Mouse (Mus musculus) forebrain, embryonic 12.5 days (tissue): ENCODE data around the gene Lin7b. TPM values are rescaled to one million over a fixed set of nuclear protein-coding genes. Genes with fewer than 3 reads are reported as not detected.
A peak's percentile ranks its signal among the peaks of the same experiment; 100 is the strongest.

Experiments
- ATAC-seq: fragments of 200-750 bp; cut with Nextera tagmentation; 2 replicates; pipeline ENCODE4 v1.8.0; 2017; ENCODE audit warnings: moderate TSS enrichment; ENCODE audit not compliant: low FRiP score
- H3K27ac ChIP-seq: fragments of 300-500 bp; sonication (generic); 2 replicates; pipeline ENCODE4 v1.5.1; 2016; ENCODE audit warnings: mild to moderate bottlenecking
- H3K27me3 ChIP-seq: fragments of 300-500 bp; sonication (generic); 2 replicates; pipeline ENCODE4 v1.6.1; 2016; ENCODE audit warnings: mild to moderate bottlenecking
- H3K36me3 ChIP-seq: fragments of 300-500 bp; sonication (generic); replicated peaks from 2 replicates; pipeline ENCODE4 v1.6.1; 2016; ENCODE audit warnings: mild to moderate bottlenecking
- H3K4me1 ChIP-seq: fragments of 300-500 bp; sonication (generic); 2 replicates; pipeline ENCODE4 v1.6.1; 2016
- H3K4me2 ChIP-seq: fragments of 300-500 bp; sonication (generic); 2 replicates; pipeline ENCODE4 v1.6.1; 2016; ENCODE audit warnings: mild to moderate bottlenecking, moderate library complexity
- H3K4me3 ChIP-seq: fragments of 300-500 bp; sonication (generic); replicated peaks from 2 replicates; pipeline ENCODE4 v1.5.1; 2016; ENCODE audit warnings: mild to moderate bottlenecking
- H3K9ac ChIP-seq: fragments of 300-500 bp; sonication (generic); 2 replicates; pipeline ENCODE4 v1.6.1; 2016; ENCODE audit warnings: mild to moderate bottlenecking
- H3K9me3 ChIP-seq: fragments of 300-500 bp; sonication (generic); 2 replicates; pipeline ENCODE4 v1.6.1; 2016
- whole genome bisulfite sequencing: fragments of 180-500 bp; shearing (Covaris S2); methylation state at CpG from one replicate; pipeline ENCODE4 v1.1.7; 2016; 5-methylcytosine and 5-hydroxymethylcytosine counted together
- polyA plus RNA-seq: library from polyadenylated mRNA; unstranded; fragments of >200 nt; fragmentation: Nextera tagmentation; extraction: Ambion mirVana; gene quantifications from 2 replicates; pipeline ENCODE4 v1.2.1, GENCODE M21; 2016

Lin7b gene
- polyA plus RNA-seq, 1 experiment from 2014 or later = 3.1 TPM

DNA sequence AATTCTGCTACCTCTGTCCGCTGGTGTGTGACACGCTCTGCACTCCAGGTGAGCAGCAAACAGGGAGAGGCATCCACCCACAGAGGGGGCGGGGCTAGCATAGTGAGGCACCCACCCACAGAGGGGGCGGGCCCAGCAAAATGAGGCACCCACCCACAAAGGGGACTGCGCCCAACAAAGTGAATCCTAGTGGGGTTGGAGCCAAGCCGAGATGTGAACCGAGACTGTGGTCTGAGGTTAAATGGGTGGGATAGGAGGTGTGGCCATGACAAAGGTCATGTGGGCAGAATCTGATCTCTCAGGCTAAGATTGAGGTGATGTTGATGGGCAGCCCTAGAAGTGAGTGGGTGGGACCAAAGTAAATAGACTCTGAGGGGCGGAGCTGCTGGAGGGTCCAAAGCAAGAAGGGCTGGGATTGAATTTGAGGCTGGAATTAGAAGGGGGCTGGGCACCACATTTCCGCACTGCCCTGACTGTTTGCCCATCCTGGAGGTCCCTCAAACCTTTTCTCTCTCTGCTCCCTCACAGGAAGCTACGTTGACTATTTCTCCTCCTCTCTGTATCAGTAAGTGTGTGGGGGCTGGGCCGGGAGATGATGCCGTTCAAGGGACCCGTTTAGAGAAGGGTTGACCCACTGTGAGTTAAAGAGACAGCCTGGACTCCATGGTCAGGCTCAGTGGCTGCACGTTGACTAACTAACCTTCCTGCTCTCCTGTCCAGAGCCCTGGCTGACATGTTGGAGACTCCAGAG, 32.0 kb downstream of the Lin7b start:
- peaks cover 54% of the 10 kb centered on the region for H3K27me3 ChIP-seq
- peaks cover 56% of the 10 kb centered on the region for H3K4me1 ChIP-seq
- H3K9ac ChIP-seq = no peak overlapping the region

DNA sequence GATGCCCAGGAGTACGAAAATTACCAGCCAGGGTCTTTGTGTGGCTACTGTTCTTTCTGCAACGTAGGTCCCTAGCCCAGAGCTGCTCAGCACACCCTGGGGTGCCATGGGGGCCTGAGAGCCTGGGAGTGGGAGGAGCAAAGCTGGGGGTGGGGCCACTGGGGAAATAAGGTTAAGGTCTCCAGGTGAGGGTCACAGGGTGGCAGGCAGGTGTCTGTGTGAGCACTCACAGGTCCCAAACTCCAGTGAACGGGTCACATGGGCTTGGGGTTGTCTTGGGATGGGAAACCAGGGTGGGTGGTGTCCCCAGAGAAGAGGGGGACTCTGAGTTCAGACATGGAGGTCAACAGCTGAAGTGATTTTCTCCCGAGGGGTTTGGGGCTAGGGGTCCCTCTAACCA, 32.9 kb downstream of the Lin7b start:
- peaks cover 65% of the 10 kb centered on the region for H3K4me1 ChIP-seq
- peaks cover 52% of the 10 kb centered on the region for H3K27me3 ChIP-seq

More for the DNA sequence above, 32.0 kb downstream of the Lin7b start:
- Histone ChIP-seq H3K4me2 (peak overlapping the region; percentile 85), H3K4me3 (peak overlapping the region; percentile 50; the same call in 1 of the 2 replicates), H3K9me3 (no peaks in the 10 kb centered on the region), H3K36me3 (no peaks in the 10 kb centered on the region), H3K27ac (no peak overlapping the region)
- peak; percentile 8; the same call in 1 of the 2 replicates for ATAC-seq
- 3% methylated on average over 14 of the region's 14 CpGs for WGBS

GRCm38 (mm10) chr7:45336319-45336718, 34.1 kb downstream of the Lin7b start:
- H3K9ac ChIP-seq = no peak overlapping the region
- no peaks in the 10 kb centered on the region for H3K9me3 ChIP-seq
- H3K4me2 ChIP-seq = no peak overlapping the region
- no peak overlapping the region for H3K27ac ChIP-seq
- H3K36me3 ChIP-seq = no peaks in the 10 kb centered on the region
- ATAC-seq = no peak
- no peak overlapping the region for H3K4me3 ChIP-seq
- H3K4me1 ChIP-seq = peaks cover 62% of the 10 kb centered on the region
- whole genome bisulfite sequencing = 83% methylated on average over 4 of the region's 4 CpGs
- H3K27me3 ChIP-seq = peaks cover 49% of the 10 kb centered on the region

More for the DNA sequence above, 32.9 kb downstream of the Lin7b start:
- Histone ChIP-seq H3K9me3 (no peaks in the 10 kb centered on the region), H3K36me3 (no peaks in the 10 kb centered on the region), H3K27ac (no peak overlapping the region), H3K4me2 (no peak overlapping the region), H3K9ac (no peak overlapping the region), H3K4me3 (no peak overlapping the region)
- ATAC-seq = no peak
- WGBS = 14% methylated on average over 4 of the region's 4 CpGs

- H3K9me3 ChIP-seq = no peaks in the 10 kb centered on the region
- no peak within 1 kb of the TSS for H3K4me3 ChIP-seq
- H3K4me2 ChIP-seq = peak within 1 kb of the TSS; percentile 94
- H3K27ac ChIP-seq = no peak within 1 kb of the TSS
- 37% methylated on average over 5 of the region's 5 CpGs for WGBS
- H3K36me3 ChIP-seq = no peaks in the 10 kb centered on the region
- H3K9ac ChIP-seq = 0 out of 2 replicates have a peak within 1 kb of the TSS, but pooled peaks have one; percentile 73
- peaks cover 40% of the 10 kb centered on the region for H3K27me3 ChIP-seq
- no peak for ATAC-seq
- H3K4me1 ChIP-seq = peaks cover 50% of the 10 kb centered on the region
Measured at GRCm38 (mm10) chr7:45335056-45335455, 35.3 kb downstream of the Lin7b start, which contains the start of gene Hrc. Gene Hrc, plus strand, starts transcription at chr7:45335290.

- no peak for ATAC-seq
- Histone ChIP-seq H3K4me1 (peaks cover 45% of the 10 kb centered on the region), H3K4me2 (no peak overlapping the region), H3K27me3 (peaks cover 40% of the 10 kb centered on the region), H3K9me3 (no peaks in the 10 kb centered on the region), H3K27ac (no peak overlapping the region), H3K36me3 (no peaks in the 10 kb centered on the region), H3K4me3 (no peak overlapping the region), H3K9ac (0 out of 2 replicates have a peak overlapping the region, but pooled peaks have one; percentile 27)
- 33% methylated on average over 3 of the region's 3 CpGs for WGBS
Measured at GRCm38 (mm10) chr7:45334605-45335004, 35.8 kb downstream of the Lin7b start.

DNA sequence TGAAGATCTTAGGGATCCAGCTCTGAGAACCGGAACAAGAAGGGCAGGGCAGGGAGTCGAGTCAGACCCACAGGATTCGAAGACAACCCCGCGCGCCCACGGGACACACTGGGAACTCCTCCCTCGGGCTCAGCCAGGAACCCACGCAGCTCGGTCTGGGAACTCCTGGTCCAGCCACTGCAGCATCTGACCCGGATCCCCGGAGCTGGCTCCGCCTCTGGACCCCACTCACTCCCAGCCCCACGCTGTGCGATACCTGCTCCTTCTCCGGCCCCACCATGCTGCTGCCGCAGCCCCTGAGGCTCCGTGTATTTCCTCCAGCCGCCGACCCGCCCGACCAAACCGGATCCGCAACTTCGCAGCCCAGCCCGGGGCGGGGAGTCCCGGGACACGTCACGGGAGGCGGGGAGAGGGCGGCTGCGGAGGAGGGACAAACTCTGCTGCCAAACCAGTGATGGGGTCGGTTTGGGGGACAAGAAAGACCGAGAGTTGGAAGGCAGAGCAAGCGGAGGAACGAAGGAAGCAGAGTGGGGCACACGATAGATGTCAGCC, 36.9 kb downstream of the Lin7b start, which contains the start of gene Trpm4:
TSS of gene Trpm4 (minus strand) at position 350 of the 552 bp plus-strand sequence.
- Histone ChIP-seq H3K9me3 (no peaks in the 10 kb centered on the region), H3K27ac (no peak within 1 kb of the TSS), H3K27me3 (peaks cover 40% of the 10 kb centered on the region), H3K9ac (peak within 1 kb of the TSS; percentile 73), H3K36me3 (no peaks in the 10 kb centered on the region), H3K4me1 (peaks cover 35% of the 10 kb centered on the region), H3K4me3 (peak within 1 kb of the TSS; percentile 61), H3K4me2 (peak within 1 kb of the TSS; percentile 94)
- WGBS = 1% methylated on average over 38 of the region's 38 CpGs
- peak; percentile 54; the same call in 1 of the 2 replicates for ATAC-seq

DNA sequence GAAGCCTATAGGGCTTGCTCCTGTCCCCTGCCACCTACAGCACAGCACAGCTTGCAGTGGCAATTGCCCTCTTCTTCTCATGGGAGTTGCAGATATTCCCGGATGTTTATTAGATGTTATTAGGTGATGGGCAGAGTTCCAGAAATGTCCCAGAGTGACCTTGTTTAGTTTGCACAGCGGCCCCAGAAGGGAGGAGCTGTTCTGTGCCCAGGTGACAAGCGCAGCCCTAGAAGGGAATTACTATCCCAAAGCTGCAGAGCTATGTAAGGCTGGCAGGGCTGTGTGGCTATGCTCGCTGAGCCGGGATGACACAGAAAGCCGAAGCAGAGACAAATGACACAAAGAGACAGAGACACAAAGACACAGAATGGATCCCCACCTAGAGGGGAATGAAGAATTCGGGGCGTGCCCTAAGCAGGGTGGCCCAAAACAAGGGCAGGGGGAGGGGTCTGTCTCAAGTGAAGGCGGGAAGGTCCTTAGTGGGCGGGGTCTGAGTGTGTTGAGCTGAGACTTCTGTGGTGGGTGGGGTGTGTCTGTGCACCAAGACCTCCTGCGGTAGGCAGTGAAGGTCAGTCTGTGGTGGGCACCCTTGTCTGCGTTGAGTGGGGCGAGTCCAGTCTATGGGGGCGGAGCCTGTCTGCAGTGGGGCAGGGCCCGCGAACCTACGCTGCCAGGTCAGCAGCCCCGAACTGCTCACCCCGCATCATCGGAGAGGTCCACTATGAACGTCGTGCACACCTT, 37.5 kb downstream of the Lin7b start:
- H3K27me3 ChIP-seq = peaks cover 36% of the 10 kb centered on the region
- H3K9me3 ChIP-seq = no peaks in the 10 kb centered on the region
- H3K4me1 ChIP-seq = peaks cover 29% of the 10 kb centered on the region
- no peaks in the 10 kb centered on the region for H3K36me3 ChIP-seq
- peak; percentile 66; the same call in 1 of the 2 replicates for ATAC-seq
- WGBS = 4% methylated on average over 22 of the region's 22 CpGs
- peak overlapping the region; percentile 61 for H3K4me3 ChIP-seq
- H3K27ac ChIP-seq = no peak overlapping the region
- H3K4me2 ChIP-seq = peak overlapping the region; percentile 94
- H3K9ac ChIP-seq = peak overlapping the region; percentile 73

DNA sequence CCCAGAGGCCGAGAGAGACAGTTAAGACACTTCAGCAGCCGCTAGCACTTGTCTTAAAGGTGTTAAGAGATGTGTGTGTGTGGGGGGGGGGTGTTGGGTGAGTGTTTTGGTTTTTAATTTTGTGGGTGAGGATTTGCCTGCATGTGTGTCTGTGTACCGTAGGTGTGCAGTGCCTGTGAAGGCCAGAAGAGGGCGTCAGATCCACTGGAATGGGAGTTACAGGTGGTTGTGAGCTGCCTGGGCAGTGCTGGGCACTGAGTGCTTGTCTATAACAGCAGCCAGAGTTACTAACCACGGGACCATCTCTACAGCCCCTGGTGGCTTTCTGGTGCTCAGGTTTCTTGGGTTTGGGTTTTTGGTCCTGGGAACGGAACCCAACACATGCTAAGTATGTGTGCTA, 38.9 kb downstream of the Lin7b start:
- Histone ChIP-seq H3K27me3 (peaks cover 22% of the 10 kb centered on the region), H3K9me3 (no peaks in the 10 kb centered on the region), H3K4me3 (no peak overlapping the region), H3K4me1 (peaks cover 27% of the 10 kb centered on the region), H3K9ac (no peak overlapping the region), H3K36me3 (no peaks in the 10 kb centered on the region), H3K27ac (no peak overlapping the region), H3K4me2 (no peak overlapping the region)
- ATAC-seq = no peak
- WGBS = 80% methylated on average over 6 of the region's 6 CpGs

GRCm38 (mm10) chr7:45328841-45329475, 41.4 kb downstream of the Lin7b start:
- H3K4me3 ChIP-seq = no peak overlapping the region
- H3K9me3 ChIP-seq = no peaks in the 10 kb centered on the region
- ATAC-seq = no peak
- 0 out of 2 replicates have a peak, but pooled peaks cover 6% of the 10 kb centered on the region for H3K27me3 ChIP-seq
- H3K4me2 ChIP-seq = no peak overlapping the region
- no peak overlapping the region for H3K27ac ChIP-seq
- H3K9ac ChIP-seq = no peak overlapping the region
- H3K36me3 ChIP-seq = no peaks in the 10 kb centered on the region
- WGBS = 84% methylated on average over 13 of the region's 13 CpGs
- peaks cover 16% of the 10 kb centered on the region for H3K4me1 ChIP-seq

- Histone ChIP-seq H3K9ac (no peak overlapping the region), H3K4me2 (no peak overlapping the region), H3K4me1 (no peaks in the 10 kb centered on the region), H3K27me3 (no peaks in the 10 kb centered on the region), H3K27ac (no peak overlapping the region), H3K4me3 (no peak overlapping the region), H3K36me3 (no peaks in the 10 kb centered on the region), H3K9me3 (no peaks in the 10 kb centered on the region)
- ATAC-seq = no peak
Measured at GRCm38 (mm10) chr7:45325800-45326199, 44.6 kb downstream of the Lin7b start.

DNA sequence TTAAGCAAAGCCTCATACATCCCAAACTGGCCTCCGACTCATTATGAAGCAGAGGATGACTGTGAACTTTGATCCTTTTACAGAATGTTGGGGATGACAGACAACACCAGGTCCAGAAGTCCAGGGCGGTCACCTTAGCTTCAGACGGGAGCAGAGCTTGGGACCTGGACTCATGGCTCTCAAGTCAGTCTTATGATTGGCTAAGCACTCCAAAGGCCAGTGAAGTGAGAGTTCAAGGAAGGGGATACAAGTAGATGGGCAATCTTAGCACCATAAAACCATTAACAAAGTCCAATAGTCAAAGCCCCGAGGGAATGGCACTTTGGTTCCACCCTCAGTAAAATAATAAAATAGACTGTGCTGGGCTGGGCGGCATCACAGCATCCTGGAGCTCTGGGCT, 47.3 kb downstream of the Lin7b start:
- H3K36me3 ChIP-seq = no peaks in the 10 kb centered on the region
- no peak overlapping the region for H3K4me3 ChIP-seq
- no peak overlapping the region for H3K27ac ChIP-seq
- H3K4me1 ChIP-seq = no peaks in the 10 kb centered on the region
- no peaks in the 10 kb centered on the region for H3K27me3 ChIP-seq
- H3K9me3 ChIP-seq = no peaks in the 10 kb centered on the region
- H3K9ac ChIP-seq = no peak overlapping the region
- 91% methylated on average over 5 of the region's 5 CpGs for WGBS
- no peak for ATAC-seq
- no peak overlapping the region for H3K4me2 ChIP-seq

DNA sequence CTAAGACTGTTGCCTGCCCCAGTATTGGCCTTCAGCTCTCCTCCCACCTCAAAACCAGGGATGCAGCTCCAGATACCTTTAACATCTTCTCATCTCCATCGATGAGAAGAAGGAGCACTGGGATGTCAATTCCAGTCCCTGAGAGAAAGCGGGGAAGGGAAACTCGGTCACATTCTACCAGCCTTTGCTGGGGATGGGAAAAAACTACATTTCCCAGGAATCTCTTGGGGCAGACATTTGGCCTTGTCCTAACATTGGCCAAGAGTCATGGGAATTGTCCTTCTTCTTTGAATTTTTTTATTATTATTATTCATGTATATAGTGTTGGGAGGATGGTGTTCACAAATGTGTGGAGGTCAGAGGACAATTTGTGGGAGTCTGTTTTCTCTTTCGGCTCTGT, 48.1 kb downstream of the Lin7b start:
- Histone ChIP-seq H3K4me2 (no peak overlapping the region), H3K36me3 (no peaks in the 10 kb centered on the region), H3K9me3 (no peaks in the 10 kb centered on the region), H3K4me1 (no peaks in the 10 kb centered on the region), H3K4me3 (no peak overlapping the region), H3K27ac (no peak overlapping the region), H3K9ac (no peak overlapping the region), H3K27me3 (no peaks in the 10 kb centered on the region)
- WGBS = 88% methylated on average over 4 of the region's 4 CpGs
- no peak for ATAC-seq
